Mouse (Mus musculus): ENCODE data around the gene Gm17490.

Gm17490 gene

DNA sequence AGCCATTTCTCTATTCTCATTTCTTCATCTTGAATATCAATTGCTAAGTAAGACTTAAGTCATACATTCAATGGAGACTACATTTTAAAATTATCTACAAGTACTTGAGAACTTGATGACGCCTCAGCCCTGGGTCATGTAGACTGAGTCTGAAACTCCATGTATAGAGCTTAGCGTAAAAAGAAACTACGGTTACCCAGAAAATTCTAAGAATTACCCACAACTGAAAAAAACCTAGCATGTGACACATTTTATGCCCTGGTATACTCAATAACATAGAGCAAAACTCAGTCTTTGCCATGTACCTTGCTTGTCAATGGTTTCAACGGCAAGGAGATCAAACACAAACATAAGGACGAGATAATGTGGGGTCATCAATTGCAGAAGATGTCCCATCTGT, at the start of gene Gm17490:
Gene Gm17490 (minus strand): TSS at position 375 of the 400 bp plus-strand sequence.
- no peak for DNase-seq

- DNase-seq = no peak
These were observed 46.1 kb upstream of the Gm17490 start for GRCm38 (mm10) chr2:11672144-11672543.

DNA sequence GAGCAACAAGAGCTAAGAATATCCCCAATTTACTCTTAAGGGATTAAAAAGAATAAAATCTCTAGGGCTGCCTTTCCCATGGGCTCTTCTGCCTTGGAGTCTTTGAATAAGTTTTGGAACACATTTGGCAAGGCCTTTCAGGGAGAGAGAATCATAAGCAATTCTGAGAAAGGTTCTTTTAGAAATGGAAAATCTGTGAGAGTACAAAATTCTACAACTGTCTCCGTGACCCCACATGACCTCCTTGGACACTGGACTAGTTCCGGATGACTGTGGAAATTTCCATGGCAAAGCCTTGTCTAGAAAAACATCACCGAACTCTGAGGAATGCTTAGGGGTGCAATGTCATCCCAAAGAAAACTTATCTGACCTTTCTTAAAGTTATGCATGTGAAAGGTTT, 39.3 kb upstream of the Gm17490 start:
- DNase-seq = no peak

DNA sequence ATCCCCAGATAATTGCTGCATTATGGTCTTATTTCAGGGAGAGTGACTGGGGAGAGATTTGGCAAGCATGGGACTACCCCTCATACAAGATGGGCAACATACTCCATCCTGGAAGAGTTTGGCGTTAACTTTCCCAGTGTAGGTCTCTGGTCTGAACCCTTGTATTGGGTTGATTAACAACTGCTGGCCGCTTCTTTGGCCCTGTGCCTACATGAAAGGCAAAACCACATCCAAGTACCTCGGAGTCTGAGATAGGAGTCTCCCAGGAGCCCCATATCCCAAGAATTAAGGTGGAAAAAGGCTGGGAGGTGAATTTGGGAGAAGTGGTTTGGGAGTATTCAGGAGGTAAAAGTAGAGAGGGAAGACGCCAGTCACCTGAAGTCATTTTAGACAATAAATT, 38.7 kb upstream of the Gm17490 start:
- no peak for DNase-seq

- DNase-seq = no peak
These were observed 38.3 kb upstream of the Gm17490 start for GRCm38 (mm10) chr2:11664367-11664766.

DNA sequence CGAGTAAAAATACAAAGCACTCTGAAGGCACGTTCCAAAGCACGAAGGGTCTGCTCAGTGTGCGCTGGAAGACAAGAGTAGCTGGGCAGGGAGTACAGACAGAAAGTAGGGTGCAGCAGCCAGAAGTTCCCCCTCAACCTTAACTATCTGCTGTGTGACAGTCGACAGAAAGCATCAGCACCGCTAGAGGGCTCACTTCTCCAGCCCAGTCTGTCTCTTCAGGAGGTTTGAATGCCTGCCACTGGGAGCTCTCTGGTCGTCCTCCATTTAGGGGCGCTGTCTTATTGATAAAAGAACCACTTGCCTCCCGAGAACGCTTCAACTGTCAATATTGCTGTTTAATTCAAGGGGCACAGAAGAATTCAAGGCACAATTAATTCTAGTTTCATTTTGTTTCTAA, 37.9 kb upstream of the Gm17490 start:
- DNase-seq = peak; percentile 58

DNA sequence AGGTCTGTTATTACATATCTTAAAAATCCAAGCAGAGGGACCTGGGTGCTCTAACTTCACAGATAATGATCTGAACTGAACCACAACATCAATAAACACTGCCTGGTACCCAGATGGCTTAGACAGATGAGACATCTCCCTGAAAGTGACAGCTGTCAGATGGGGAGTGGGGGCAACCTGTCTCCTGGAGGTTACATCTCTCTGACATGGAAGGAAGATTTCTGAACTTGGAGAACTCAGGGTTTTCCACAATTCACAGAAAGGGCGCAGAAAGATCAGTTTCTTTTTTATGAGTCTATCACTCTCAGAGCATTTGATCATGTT, 36.8 kb upstream of the Gm17490 start:
- DNase-seq = no peak

DNA sequence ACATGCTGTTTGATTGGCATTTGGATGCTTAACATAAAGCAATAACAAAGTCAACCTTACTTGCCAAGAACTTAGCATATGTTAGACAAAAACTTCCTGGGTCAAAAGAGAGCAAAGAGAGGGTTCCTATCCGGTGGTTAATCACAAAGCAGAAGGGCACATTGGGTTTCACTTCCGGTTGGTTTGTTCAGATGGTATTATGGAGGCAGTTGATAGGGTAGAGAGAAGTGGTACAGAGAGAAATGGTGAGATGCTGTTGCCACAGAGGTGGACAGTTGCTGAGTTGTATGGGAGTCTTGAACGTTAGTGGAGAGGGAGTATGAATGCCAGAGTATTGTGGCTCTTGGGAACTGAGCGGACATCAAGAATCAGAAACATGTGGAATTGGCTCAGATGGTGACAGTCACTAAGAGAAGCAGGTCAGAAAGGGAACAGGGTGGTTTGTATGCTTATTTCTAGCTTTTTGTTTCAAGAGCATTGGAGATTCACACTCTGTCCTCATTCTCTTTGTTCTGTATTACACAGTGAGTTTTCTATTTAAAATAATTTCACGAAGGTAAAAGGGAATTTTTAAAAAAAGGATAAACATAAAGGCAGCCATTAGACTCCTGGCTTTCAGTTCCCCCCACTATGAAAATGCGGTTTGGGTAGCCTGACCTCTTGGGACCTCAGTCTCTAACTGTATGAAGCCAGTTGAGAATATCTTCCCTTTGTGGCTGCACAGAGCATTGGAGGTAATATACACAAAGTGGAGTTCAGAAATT, 36.3 kb upstream of the Gm17490 start:
- DNase-seq = no peak

GRCm38 (mm10) chr2:11659263-11659662, 33.2 kb upstream of the Gm17490 start:
- DNase-seq = no peak

DNA sequence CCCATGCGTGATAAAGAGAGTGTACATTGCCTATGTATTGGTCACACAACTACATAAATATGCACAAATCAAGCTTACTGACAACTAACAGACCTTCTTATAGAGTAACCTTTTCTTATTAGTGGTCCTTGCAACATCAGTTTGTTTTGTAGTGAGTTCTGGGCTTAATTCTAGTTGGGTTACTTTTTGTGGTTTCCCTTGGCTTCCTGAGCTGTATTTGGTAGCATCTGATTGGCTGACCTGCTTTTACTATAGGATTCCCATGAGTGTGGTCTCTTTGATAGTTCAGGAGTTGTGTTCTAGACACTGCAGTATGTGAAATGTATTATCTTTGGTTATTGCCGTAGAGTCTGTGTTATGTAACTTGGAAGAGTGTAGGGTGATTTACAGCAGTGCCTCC, 31.5 kb upstream of the Gm17490 start:
- DNase-seq = no peak

- no peak for DNase-seq
These were observed 29.2 kb upstream of the Gm17490 start for GRCm38 (mm10) chr2:11654990-11655931.

DNA sequence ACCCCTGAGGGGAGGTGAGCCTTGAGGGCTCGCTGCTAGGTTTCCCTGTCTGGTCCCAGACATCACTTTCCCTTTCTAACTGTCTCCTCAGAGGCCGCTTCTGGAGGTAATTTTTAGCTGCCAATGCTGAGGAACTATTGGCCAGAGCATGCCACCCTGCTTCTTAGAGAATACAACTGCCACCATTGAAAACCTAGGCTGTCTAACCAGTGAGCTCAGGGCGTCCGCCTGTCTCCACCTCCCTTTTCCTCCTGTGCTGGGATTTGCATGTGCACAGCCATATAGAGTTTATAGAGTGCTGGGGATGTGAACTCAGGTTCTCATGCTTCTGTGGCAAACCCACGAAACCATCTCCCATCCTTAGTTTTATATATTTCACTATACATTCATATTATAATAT, 27.7 kb upstream of the Gm17490 start:
- DNase-seq = no peak

DNA sequence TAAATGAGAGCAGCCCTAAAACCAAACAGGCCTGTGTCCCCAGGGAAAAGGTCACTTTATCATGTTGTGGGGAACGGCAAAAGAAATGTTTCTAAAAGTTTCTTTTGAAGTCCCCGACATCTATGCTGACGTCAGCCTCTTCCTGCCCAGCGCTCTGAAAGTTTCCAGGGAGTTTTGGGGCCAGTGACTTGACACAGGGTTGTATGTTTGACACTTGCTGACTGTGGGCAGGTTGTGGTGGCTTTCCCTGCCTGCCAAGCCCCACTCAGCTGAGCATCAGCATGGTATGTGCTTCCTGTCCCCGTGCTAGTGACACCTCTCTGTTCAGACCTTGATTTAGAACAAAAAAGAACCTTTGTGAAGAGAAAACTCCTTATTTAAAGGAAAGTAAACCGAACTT, 27.3 kb upstream of the Gm17490 start:
- no peak for DNase-seq

DNA sequence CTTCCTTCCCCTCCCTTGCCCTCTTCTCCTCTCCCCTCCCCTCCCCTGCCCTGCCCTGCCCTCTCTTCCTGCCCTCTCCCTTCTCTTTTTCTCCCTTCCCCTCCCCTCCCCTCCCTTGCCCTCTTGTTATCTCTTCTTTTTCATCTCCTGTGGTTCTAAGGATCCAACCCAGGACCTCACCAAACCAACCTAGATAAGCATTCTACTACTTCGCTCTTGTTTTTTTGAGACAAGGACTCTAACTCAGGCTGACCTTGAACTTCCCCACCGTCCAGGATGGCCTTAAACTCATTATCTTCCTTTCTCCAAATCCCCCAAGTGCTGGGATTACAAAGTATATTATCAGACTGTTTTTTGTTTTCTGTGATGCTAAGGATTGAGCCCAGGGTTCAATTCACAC, 26.7 kb upstream of the Gm17490 start:
- no peak for DNase-seq

DNA sequence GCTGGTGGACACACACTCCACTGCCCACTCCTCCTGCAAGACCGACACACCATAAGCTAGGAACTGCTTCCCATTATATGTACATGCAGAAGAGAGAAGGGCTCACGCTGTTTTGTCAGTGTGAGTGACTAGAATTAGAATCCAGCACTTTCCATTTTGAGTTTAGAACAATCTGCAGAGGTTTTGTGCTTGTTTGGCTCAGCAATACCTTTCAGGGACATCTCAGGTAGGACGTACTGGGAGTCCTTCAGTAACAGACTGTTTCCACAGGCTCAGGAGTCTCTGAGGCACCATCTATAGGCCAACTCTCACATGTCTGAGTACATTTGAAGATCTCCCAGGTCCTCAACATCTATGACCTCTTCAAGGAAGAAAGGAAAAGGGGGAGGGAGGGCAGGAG, 26.1 kb upstream of the Gm17490 start:
- DNase-seq = no peak

- DNase-seq = no peak
These were observed 25.4 kb upstream of the Gm17490 start for GRCm38 (mm10) chr2:11651476-11651875.

DNA sequence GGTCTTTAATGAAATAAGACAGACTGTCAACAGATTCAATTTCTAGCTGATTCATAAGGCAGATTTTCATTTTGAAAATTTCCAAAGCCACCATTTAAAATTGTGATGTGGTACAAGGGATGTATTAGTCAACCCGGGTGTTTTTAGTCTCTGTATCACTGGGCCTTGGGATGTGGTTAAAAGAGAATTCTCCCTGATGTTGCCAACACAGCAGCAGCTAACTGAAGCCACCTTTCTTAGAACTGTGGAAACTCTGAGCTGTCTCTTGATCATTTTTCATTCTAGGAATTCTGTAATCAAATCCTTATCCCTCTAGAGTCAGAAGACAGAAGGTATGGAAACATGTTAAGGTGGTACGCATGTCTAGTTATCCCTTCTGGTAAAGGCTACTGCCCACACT, 19.2 kb upstream of the Gm17490 start:
- no peak for DNase-seq

DNA sequence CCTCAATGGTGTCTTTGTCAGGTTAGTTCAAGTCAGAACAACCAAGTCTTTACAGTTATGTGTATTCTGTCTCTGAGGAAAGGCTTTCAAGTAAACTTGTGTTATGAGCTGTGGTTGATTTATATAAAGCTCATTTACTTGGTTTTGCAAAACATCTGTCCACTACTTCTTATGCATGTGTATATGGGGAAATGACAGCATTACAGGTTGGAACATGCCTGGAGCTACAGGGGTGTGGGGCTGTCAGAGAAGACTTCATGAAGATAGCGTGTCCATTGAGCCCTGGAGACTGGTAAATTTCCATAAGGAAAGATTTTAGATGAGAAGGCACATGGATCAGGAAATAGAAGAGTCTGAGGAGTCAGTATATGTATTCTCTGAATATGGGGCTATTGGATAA, 18.0 kb upstream of the Gm17490 start:
- no peak for DNase-seq

DNA sequence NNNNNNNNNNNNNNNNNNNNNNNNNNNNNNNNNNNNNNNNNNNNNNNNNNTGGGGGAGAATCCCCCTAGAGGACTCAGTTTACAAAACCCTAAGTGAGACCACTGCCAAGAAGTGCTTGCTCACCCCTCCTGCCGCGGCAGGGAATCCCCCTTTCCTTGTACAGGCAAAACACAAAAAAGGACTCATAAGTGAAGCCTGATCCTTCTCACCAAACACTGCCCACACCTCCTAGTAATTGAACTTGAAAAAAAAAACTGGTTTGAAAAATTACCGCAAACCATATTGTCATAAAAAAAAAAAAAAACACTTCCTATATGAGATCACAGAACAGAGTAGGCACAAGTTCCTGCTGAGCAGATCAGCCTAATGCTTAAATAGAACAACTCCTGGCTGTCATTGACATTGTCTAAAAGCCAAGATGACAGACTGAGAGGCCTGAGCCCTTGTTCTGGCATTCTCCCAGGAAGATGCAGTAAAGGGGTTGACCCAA, 16.4 kb upstream of the Gm17490 start, which contains the start of gene Il2ra:
Gene Il2ra (plus strand): TSS at position 357 of the 491 bp plus-strand sequence.
- DNase-seq = no peak

- no peak for DNase-seq
These were observed 11.1 kb upstream of the Gm17490 start for GRCm38 (mm10) chr2:11637115-11637514.

DNA sequence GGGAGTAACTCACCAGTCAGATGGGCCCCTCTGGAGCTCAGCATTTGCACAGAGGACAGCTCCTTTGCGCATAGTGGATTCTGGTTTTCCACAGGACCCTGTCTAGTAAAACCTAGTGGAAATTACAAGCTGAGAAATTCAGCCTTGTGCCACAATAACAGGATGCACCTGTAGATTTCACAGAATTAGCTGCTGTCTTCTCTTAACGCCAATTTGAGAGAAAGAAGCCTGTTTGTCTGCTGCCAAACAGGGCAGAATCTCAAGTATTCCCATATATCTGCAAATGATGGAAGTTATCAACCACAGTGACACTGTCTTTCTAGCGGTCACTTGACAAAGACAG, 10.0 kb upstream of the Gm17490 start:
- no peak for DNase-seq

- no peak for DNase-seq
These were observed 9.5 kb upstream of the Gm17490 start for GRCm38 (mm10) chr2:11635471-11636137.

- no peak for DNase-seq
These were observed 9.0 kb upstream of the Gm17490 start for GRCm38 (mm10) chr2:11635035-11635434.

DNA sequence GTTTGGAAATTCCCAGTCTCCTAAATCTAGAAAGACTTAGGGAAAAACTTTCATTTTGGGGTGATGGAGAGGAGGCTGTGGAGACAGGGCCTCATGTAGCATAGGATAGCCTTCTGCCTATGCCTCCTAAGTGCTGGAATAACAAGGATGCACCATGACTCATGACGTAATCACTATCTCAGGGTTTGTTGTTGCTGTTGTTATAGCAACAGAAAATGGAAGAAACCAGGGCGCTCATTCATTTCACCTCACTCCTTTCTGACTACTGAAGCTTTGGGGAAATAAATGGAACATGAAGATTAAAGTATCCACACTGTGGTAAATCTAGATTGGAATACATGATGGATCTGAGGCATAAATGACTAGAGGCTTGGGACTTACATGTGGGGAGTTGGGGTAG, 2.3 kb downstream of the Gm17490 start:
- DNase-seq = no peak
